Mouse (Mus musculus): ENCODE data around the gene Gm28230.

- TF ChIP-seq POLR2A (IDR thresholded peaks at IDR 0.05; ENCODE audit: insufficient read depth, low read depth, low read length) (no peak), CTCF (IDR thresholded peaks at IDR 0.05) (no peak), EP300 (IDR thresholded peaks at IDR 0.05; ENCODE audit: insufficient read depth, low read depth, low read length) (no peak)
These were observed 30.6 kb upstream of the Gm28230 start for GRCm38 (mm10) chr2:74695813-74696430.
